Mouse (Mus musculus) C2C12 (cell line): ENCODE measurements around the gene Tomm34.

ENCODE experiments used
- CEBPB ChIP-seq: IDR thresholded peaks from one replicate; pipeline ENCODE4 v1.6.1; 2011; ENCODE audit warnings: low read depth, mild to moderate bottlenecking, control low read depth, moderate library complexity
- CTCF ChIP-seq: IDR thresholded peaks from one replicate; pipeline ENCODE4 v1.5.1; 2011; ENCODE audit not compliant: control insufficient read depth, insufficient read depth, insufficient read length
- MAX ChIP-seq: IDR thresholded peaks from one replicate; pipeline ENCODE4 v1.6.1; 2011; ENCODE audit warnings: mild to moderate bottlenecking, control low read depth

GRCm38 (mm10) chr2:164115531-164115930 is 44.6 kb upstream of the Tomm34 start:
- TF ChIP-seq MAX (no peak), CEBPB (no peak), CTCF (no peak)
